Mouse (Mus musculus) G1E (cell line): ENCODE results near the gene Prkar1b.

ENCODE experiments used
- CTCF ChIP-seq: IDR thresholded peaks from 2 replicates; pipeline ENCODE4 v1.5.1; 2012; ENCODE audit warnings: low read depth, low read length, inconsistent platforms, mixed read lengths
- GATA1 ChIP-seq: IDR thresholded peaks from 2 replicates; pipeline ENCODE4 v1.6.1; 2012; ENCODE audit warnings: borderline replicate concordance, low read length, inconsistent platforms, mixed read lengths
- TAL1 ChIP-seq: conservative IDR thresholded peaks from 2 replicates; pipeline ENCODE4 v1.6.1; 2012; ENCODE audit warnings: low read depth, low read length, inconsistent platforms, mixed read lengths

- TF ChIP-seq CTCF (no peak), GATA1 (no peak), TAL1 (no peak)
These were observed 37.4 kb downstream of the Prkar1b start for GRCm38 (mm10) chr5:139112418-139112817.
